Mouse (Mus musculus) megakaryocyte, embryonic 14.5 days (primary cell): ENCODE measurements around the gene Zfp536.

ENCODE experiments used
- FLI1 ChIP-seq: IDR thresholded peaks from 2 replicates; pipeline ENCODE4 v1.6.1; 2012; ENCODE audit warnings: low read length, inconsistent platforms, mixed read lengths
- GATA1 ChIP-seq: IDR thresholded peaks from 3 replicates; pipeline ENCODE4 v1.6.1; 2012; ENCODE audit warnings: mixed read lengths, low read length, inconsistent platforms, borderline replicate concordance

GRCm38 (mm10) chr7:37509700-37510099 lies 263.7 kb downstream of the Zfp536 start:
- TF ChIP-seq GATA1 (no peak), FLI1 (no peak)
